Mouse (Mus musculus): Measurements from ENCODE around the gene Epb41l4b. TPM values are rescaled to one million over a fixed set of nuclear protein-coding genes. Genes with fewer than 3 reads are reported as not detected.

The Epb41l4b gene
- polyA plus RNA-seq, 1 experiment from 2014 or later: 2.0 TPM

- no peaks in the 10 kb centered on the region for H3K9me3 ChIP-seq (replicated peaks; ENCODE audit: control insufficient read depth, low read length)
- ATAC-seq (replicated peaks; ENCODE audit: insufficient number of reproducible peaks, low FRiP score, low TSS enrichment, low read depth) (no peak), DNase-seq (ENCODE audit: low spot score) (no peak)
- H3K9ac ChIP-seq (replicated peaks; ENCODE audit: low read length): no peak overlapping the region
- H3K27ac ChIP-seq (replicated peaks; ENCODE audit: low read depth, low read length): no peak overlapping the region
- H3K27me3 ChIP-seq (ENCODE audit: control insufficient read depth, insufficient read depth, low read length): no peaks in the 10 kb centered on the region
- no peak overlapping the region for H3K4me3 ChIP-seq (ENCODE audit: low read depth, low read length)
- H3K4me1 ChIP-seq (ENCODE audit: control insufficient read depth, insufficient read depth, low read length): 0 out of 2 replicates have a peak, but pooled peaks cover 1% of the 10 kb centered on the region
- H3K4me2 ChIP-seq (ENCODE audit: low read depth, low read length): no peak overlapping the region
- 79% methylated on average over 5 of the region's 5 CpGs for WGBS
- no peaks in the 10 kb centered on the region for H3K36me3 ChIP-seq (replicated peaks; ENCODE audit: control insufficient read depth, insufficient read depth, low read depth, low read length)
Observed at GRCm38 (mm10) chr4:57034169-57034568, 109.1 kb downstream of the Epb41l4b start.

DNA sequence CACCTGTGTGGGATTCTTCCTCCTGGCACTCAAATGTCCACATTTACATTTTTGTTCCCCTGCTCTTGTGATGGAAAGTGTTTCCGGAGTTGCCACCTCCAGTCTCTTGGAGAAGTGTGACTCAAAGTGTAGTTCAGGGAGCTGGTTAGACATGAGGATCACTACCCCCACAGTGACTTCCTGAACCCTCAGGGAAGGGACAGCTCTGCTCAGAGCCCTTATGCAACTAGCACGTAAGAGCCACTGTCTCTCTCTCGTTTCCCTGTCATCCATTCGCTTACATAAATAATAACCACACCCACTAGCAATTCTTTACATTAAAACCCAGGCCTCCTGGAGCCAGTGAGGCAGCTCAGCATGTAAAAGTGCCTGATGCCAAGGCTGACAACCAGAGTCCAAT, 111.8 kb downstream of the Epb41l4b start:
- Histone ChIP-seq H3K27me3 (ENCODE audit: control insufficient read depth, insufficient read depth, low read length) (no peaks in the 10 kb centered on the region), H3K4me1 (ENCODE audit: control insufficient read depth, insufficient read depth, low read length) (no peaks in the 10 kb centered on the region), H3K9ac (replicated peaks; ENCODE audit: low read length) (no peak overlapping the region), H3K27ac (replicated peaks; ENCODE audit: low read depth, low read length) (no peak overlapping the region), H3K9me3 (replicated peaks; ENCODE audit: control insufficient read depth, low read length) (no peaks in the 10 kb centered on the region), H3K4me3 (ENCODE audit: low read depth, low read length) (no peak overlapping the region), H3K4me2 (ENCODE audit: low read depth, low read length) (no peak overlapping the region), H3K36me3 (replicated peaks; ENCODE audit: control insufficient read depth, insufficient read depth, low read depth, low read length) (no peaks in the 10 kb centered on the region)
- ATAC-seq (replicated peaks; ENCODE audit: insufficient number of reproducible peaks, low FRiP score, low TSS enrichment, low read depth) (no peak), DNase-seq (ENCODE audit: low spot score) (no peak)
- 73% methylated on average over 4 of the region's 4 CpGs for WGBS

DNA sequence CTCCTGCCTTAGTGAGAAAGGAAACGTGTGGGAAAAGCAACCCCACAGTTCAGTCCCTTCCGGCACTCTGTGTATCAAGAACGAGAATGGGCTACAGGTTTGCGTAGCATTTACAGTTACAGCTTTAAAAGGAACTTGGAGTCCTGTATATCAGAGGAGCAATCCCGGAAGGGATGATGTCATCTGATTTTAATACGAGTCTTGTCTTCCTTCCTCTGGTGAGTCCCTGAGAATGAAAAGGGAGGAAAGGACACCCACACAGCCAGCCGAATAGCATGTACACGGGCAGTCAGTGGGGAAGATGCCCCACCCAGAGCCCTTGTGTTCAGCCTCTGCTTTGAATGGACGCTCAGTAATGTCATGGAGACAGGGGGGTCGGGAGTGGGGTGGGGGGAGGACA, 115.3 kb downstream of the Epb41l4b start:
- no peak overlapping the region for H3K9ac ChIP-seq (replicated peaks; ENCODE audit: low read length)
- ATAC-seq (replicated peaks; ENCODE audit: insufficient number of reproducible peaks, low FRiP score, low TSS enrichment, low read depth) (no peak), DNase-seq (ENCODE audit: low spot score) (no peak)
- H3K36me3 ChIP-seq (replicated peaks; ENCODE audit: control insufficient read depth, insufficient read depth, low read depth, low read length): no peaks in the 10 kb centered on the region
- no peaks in the 10 kb centered on the region for H3K27me3 ChIP-seq (ENCODE audit: control insufficient read depth, insufficient read depth, low read length)
- no peaks in the 10 kb centered on the region for H3K9me3 ChIP-seq (replicated peaks; ENCODE audit: control insufficient read depth, low read length)
- no peak overlapping the region for H3K27ac ChIP-seq (replicated peaks; ENCODE audit: low read depth, low read length)
- 68% methylated on average over 10 of the region's 10 CpGs for WGBS
- no peak overlapping the region for H3K4me3 ChIP-seq (ENCODE audit: low read depth, low read length)
- H3K4me2 ChIP-seq (ENCODE audit: low read depth, low read length): no peak overlapping the region
- H3K4me1 ChIP-seq (ENCODE audit: control insufficient read depth, insufficient read depth, low read length): no peaks in the 10 kb centered on the region

GRCm38 (mm10) chr4:57023527-57023926, 119.7 kb downstream of the Epb41l4b start:
- no peak overlapping the region for H3K27ac ChIP-seq (replicated peaks; ENCODE audit: low read depth, low read length)
- ATAC-seq (replicated peaks; ENCODE audit: insufficient number of reproducible peaks, low FRiP score, low TSS enrichment, low read depth) (no peak), DNase-seq (ENCODE audit: low spot score) (no peak)
- H3K9ac ChIP-seq (replicated peaks; ENCODE audit: low read length): no peak overlapping the region
- H3K4me2 ChIP-seq (ENCODE audit: low read depth, low read length): no peak overlapping the region
- H3K36me3 ChIP-seq (replicated peaks; ENCODE audit: control insufficient read depth, insufficient read depth, low read depth, low read length): no peaks in the 10 kb centered on the region
- no peaks in the 10 kb centered on the region for H3K4me1 ChIP-seq (ENCODE audit: control insufficient read depth, insufficient read depth, low read length)
- no peak overlapping the region for H3K4me3 ChIP-seq (ENCODE audit: low read depth, low read length)
- H3K27me3 ChIP-seq (ENCODE audit: control insufficient read depth, insufficient read depth, low read length): no peaks in the 10 kb centered on the region
- 73% methylated on average over 3 of the region's 3 CpGs for WGBS
- no peaks in the 10 kb centered on the region for H3K9me3 ChIP-seq (replicated peaks; ENCODE audit: control insufficient read depth, low read length)

DNA sequence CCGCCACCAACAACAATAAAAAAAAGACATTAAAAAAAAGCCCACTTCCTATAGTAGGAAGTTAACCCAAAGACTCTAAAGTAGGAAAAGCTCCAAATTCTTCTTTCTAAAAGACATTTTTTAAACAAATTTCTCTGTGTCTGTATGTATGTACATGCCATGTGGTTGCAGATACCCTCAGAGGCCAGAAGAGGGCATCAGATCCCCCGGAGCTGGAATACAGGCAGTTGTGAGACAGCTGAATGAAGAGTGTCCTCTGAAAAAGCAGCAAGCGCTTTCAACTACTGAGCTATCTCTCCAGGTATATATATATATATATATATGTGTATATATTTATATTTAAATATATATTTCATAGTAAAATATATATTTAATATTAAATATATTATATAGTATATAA, 121.9 kb downstream of the Epb41l4b start:
- WGBS: 87% methylated on average over 3 of the region's 3 CpGs
- ATAC-seq (replicated peaks; ENCODE audit: insufficient number of reproducible peaks, low FRiP score, low TSS enrichment, low read depth) (no peak), DNase-seq (ENCODE audit: low spot score) (peak; percentile 33)
- H3K27ac ChIP-seq (replicated peaks; ENCODE audit: low read depth, low read length): no peak overlapping the region
- H3K27me3 ChIP-seq (ENCODE audit: control insufficient read depth, insufficient read depth, low read length): no peaks in the 10 kb centered on the region
- no peaks in the 10 kb centered on the region for H3K9me3 ChIP-seq (replicated peaks; ENCODE audit: control insufficient read depth, low read length)
- no peak overlapping the region for H3K4me2 ChIP-seq (ENCODE audit: low read depth, low read length)
- H3K4me3 ChIP-seq (ENCODE audit: low read depth, low read length): no peak overlapping the region
- H3K9ac ChIP-seq (replicated peaks; ENCODE audit: low read length): no peak overlapping the region
- H3K4me1 ChIP-seq (ENCODE audit: control insufficient read depth, insufficient read depth, low read length): no peaks in the 10 kb centered on the region
- H3K36me3 ChIP-seq (replicated peaks; ENCODE audit: control insufficient read depth, insufficient read depth, low read depth, low read length): no peaks in the 10 kb centered on the region

- H3K27ac ChIP-seq (replicated peaks; ENCODE audit: low read depth, low read length): no peak overlapping the region
- no peak overlapping the region for H3K4me2 ChIP-seq (ENCODE audit: low read depth, low read length)
- H3K4me3 ChIP-seq (ENCODE audit: low read depth, low read length): no peak overlapping the region
- ATAC-seq (replicated peaks; ENCODE audit: insufficient number of reproducible peaks, low FRiP score, low TSS enrichment, low read depth) (no peak; the same call in 1 of the 2 replicates), DNase-seq (ENCODE audit: low spot score) (peak; percentile 87)
- no peaks in the 10 kb centered on the region for H3K4me1 ChIP-seq (ENCODE audit: control insufficient read depth, insufficient read depth, low read length)
- H3K36me3 ChIP-seq (replicated peaks; ENCODE audit: control insufficient read depth, insufficient read depth, low read depth, low read length): no peaks in the 10 kb centered on the region
- WGBS: 23% methylated on average over 5 of the region's 5 CpGs
- no peaks in the 10 kb centered on the region for H3K27me3 ChIP-seq (ENCODE audit: control insufficient read depth, insufficient read depth, low read length)
- H3K9me3 ChIP-seq (replicated peaks; ENCODE audit: control insufficient read depth, low read length): no peaks in the 10 kb centered on the region
- H3K9ac ChIP-seq (replicated peaks; ENCODE audit: low read length): no peak overlapping the region
Observed at GRCm38 (mm10) chr4:57017229-57017628, 126.0 kb downstream of the Epb41l4b start.

GRCm38 (mm10) chr4:57016366-57017171, 126.7 kb downstream of the Epb41l4b start:
- DNase-seq (ENCODE audit: low spot score) (no peak), ATAC-seq (replicated peaks; ENCODE audit: insufficient number of reproducible peaks, low FRiP score, low TSS enrichment, low read depth) (peak; percentile 56; the same call in 1 of the 2 replicates)
- no peak overlapping the region for H3K27ac ChIP-seq (replicated peaks; ENCODE audit: low read depth, low read length)
- H3K9ac ChIP-seq (replicated peaks; ENCODE audit: low read length): no peak overlapping the region
- no peaks in the 10 kb centered on the region for H3K27me3 ChIP-seq (ENCODE audit: control insufficient read depth, insufficient read depth, low read length)
- no peak overlapping the region for H3K4me2 ChIP-seq (ENCODE audit: low read depth, low read length)
- no peak overlapping the region for H3K4me3 ChIP-seq (ENCODE audit: low read depth, low read length)
- no peaks in the 10 kb centered on the region for H3K9me3 ChIP-seq (replicated peaks; ENCODE audit: control insufficient read depth, low read length)
- H3K4me1 ChIP-seq (ENCODE audit: control insufficient read depth, insufficient read depth, low read length): no peaks in the 10 kb centered on the region
- WGBS: 45% methylated on average over 18 of the region's 18 CpGs
- no peaks in the 10 kb centered on the region for H3K36me3 ChIP-seq (replicated peaks; ENCODE audit: control insufficient read depth, insufficient read depth, low read depth, low read length)

DNA sequence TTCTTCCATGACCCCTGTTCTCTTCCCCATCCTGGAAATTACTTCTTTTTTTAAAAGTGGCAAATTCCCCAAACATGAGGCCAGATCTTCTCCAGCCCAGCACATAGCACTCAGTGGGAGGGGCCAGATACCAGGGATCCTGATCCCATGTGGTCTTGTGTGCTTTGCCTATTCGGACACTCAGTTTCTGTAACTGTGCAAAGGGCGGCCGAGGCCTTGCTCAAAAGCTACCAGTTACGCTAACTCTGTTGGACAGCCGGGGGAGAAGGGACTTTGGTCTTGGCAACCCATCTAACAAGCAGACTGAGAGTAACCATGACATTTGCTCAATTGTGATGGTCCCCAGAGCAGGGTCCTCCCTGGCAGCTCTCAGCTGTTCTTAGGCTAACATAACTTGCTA, 128.2 kb downstream of the Epb41l4b start:
- H3K4me2 ChIP-seq (ENCODE audit: low read depth, low read length): no peak overlapping the region
- ATAC-seq (replicated peaks; ENCODE audit: insufficient number of reproducible peaks, low FRiP score, low TSS enrichment, low read depth) (no peak), DNase-seq (ENCODE audit: low spot score) (no peak)
- H3K27me3 ChIP-seq (ENCODE audit: control insufficient read depth, insufficient read depth, low read length): no peaks in the 10 kb centered on the region
- 82% methylated on average over 5 of the region's 5 CpGs for WGBS
- H3K36me3 ChIP-seq (replicated peaks; ENCODE audit: control insufficient read depth, insufficient read depth, low read depth, low read length): no peaks in the 10 kb centered on the region
- no peak overlapping the region for H3K27ac ChIP-seq (replicated peaks; ENCODE audit: low read depth, low read length)
- no peak overlapping the region for H3K9ac ChIP-seq (replicated peaks; ENCODE audit: low read length)
- H3K4me1 ChIP-seq (ENCODE audit: control insufficient read depth, insufficient read depth, low read length): no peaks in the 10 kb centered on the region
- no peaks in the 10 kb centered on the region for H3K9me3 ChIP-seq (replicated peaks; ENCODE audit: control insufficient read depth, low read length)
- no peak overlapping the region for H3K4me3 ChIP-seq (ENCODE audit: low read depth, low read length)

All from embryonic facial prominence, embryonic 11.5 days (tissue).